Mouse (Mus musculus) myocyte (in vitro differentiated cells): ENCODE measurements around the gene Fam172a. TPM values are rescaled to one million over a fixed set of nuclear protein-coding genes. Genes with fewer than 3 reads are reported as not detected.

ENCODE experiments used
- H3K27me3 ChIP-seq: one replicate; pipeline ENCODE4 v1.6.1; 2011; ENCODE audit not compliant: control insufficient read depth, insufficient read depth, insufficient read length
- H3K36me3 ChIP-seq: one replicate; pipeline ENCODE4 v1.6.1; 2011; ENCODE audit not compliant: control insufficient read depth, insufficient read depth
- H3K4me2 ChIP-seq: one replicate; pipeline ENCODE4 v1.6.1; 2011; ENCODE audit warnings: low read depth, control low read depth
- H3K4me3 ChIP-seq: one replicate; pipeline ENCODE4 v1.5.1; 2011; ENCODE audit warnings: mild to moderate bottlenecking, control low read depth, moderate library complexity
- H3K79me2 ChIP-seq: one replicate; pipeline ENCODE4 v1.6.1; 2011; ENCODE audit not compliant: control insufficient read depth, insufficient read depth
- H3ac ChIP-seq: one replicate; pipeline ENCODE4 v1.6.1; 2011; ENCODE audit not compliant: control insufficient read depth, insufficient read length
- CEBPB ChIP-seq: IDR thresholded peaks from 2 replicates; pipeline ENCODE4 v1.6.1; 2011; ENCODE audit warnings: mild to moderate bottlenecking, moderate library complexity; ENCODE audit not compliant: poor library complexity, insufficient read depth, severe bottlenecking
- E2F4 ChIP-seq: IDR thresholded peaks from one replicate; pipeline ENCODE4 v1.6.1; 2011; ENCODE audit warnings: mild to moderate bottlenecking, control low read depth, moderate library complexity; ENCODE audit not compliant: insufficient read depth
- MAX ChIP-seq: IDR thresholded peaks from one replicate; pipeline ENCODE4 v1.6.1; 2011; ENCODE audit warnings: low read depth, mild to moderate bottlenecking, control low read depth
- MYOD1 ChIP-seq, 3 experiments: IDR thresholded peaks; one replicate each; pipeline ENCODE4 v1.6.1; 2011; ENCODE audit warnings: control low read depth in 2 of 3, low read depth in 2 of 3, mild to moderate bottlenecking in 2 of 3, moderate library complexity in 1 of 3; ENCODE audit not compliant: insufficient read length in 2 of 3, control insufficient read depth in 1 of 3
- MYOG ChIP-seq, 3 experiments: IDR thresholded peaks; one replicate each; pipeline ENCODE4 v1.6.1; 2011; ENCODE audit warnings: control low read depth in 2 of 3, low read depth in 2 of 3, mild to moderate bottlenecking in 2 of 3; ENCODE audit not compliant: insufficient read length in 2 of 3, control insufficient read depth in 1 of 3, insufficient read depth in 1 of 3
- POLR2A ChIP-seq: IDR thresholded peaks from one replicate; pipeline ENCODE4 v1.6.1; 2011; ENCODE audit warnings: low read depth, mild to moderate bottlenecking, control low read depth, moderate library complexity; ENCODE audit not compliant: insufficient read length
- POLR2AphosphoS2 ChIP-seq: IDR thresholded peaks from one replicate; pipeline ENCODE4 v1.6.1; 2011; ENCODE audit warnings: low read depth, control low read depth; ENCODE audit not compliant: insufficient read length
- REST ChIP-seq: IDR thresholded peaks from one replicate; pipeline ENCODE4 v1.6.1; 2011; ENCODE audit warnings: mild to moderate bottlenecking, control low read depth, moderate library complexity; ENCODE audit not compliant: insufficient read depth, insufficient read length
- SRF ChIP-seq: IDR thresholded peaks from one replicate; pipeline ENCODE4 v1.6.1; 2011; ENCODE audit warnings: low read depth; ENCODE audit not compliant: control insufficient read depth, insufficient read length
- TCF12 ChIP-seq: IDR thresholded peaks from one replicate; pipeline ENCODE4 v1.6.1; 2011; ENCODE audit warnings: mild to moderate bottlenecking, control low read depth; ENCODE audit not compliant: poor library complexity, insufficient read depth, severe bottlenecking
- TCF3 ChIP-seq: IDR thresholded peaks from one replicate; pipeline ENCODE4 v1.6.1; 2011; ENCODE audit warnings: low read depth, control low read depth; ENCODE audit not compliant: insufficient read length
- USF1 ChIP-seq: IDR thresholded peaks from one replicate; pipeline ENCODE4 v1.6.1; 2011; ENCODE audit warnings: low read depth, mild to moderate bottlenecking, control low read depth, moderate library complexity
- polyA plus RNA-seq: library from polyadenylated mRNA; unstranded; fragments of >200 nt; fragmentation: generic; extraction: Trizol; gene quantifications from one replicate; pipeline ENCODE4 v1.2.1, GENCODE M21; 2012; ENCODE audit warnings: missing spikeins

Gene Fam172a
- polyA plus RNA-seq, 1 experiment = 6.5 TPM

DNA sequence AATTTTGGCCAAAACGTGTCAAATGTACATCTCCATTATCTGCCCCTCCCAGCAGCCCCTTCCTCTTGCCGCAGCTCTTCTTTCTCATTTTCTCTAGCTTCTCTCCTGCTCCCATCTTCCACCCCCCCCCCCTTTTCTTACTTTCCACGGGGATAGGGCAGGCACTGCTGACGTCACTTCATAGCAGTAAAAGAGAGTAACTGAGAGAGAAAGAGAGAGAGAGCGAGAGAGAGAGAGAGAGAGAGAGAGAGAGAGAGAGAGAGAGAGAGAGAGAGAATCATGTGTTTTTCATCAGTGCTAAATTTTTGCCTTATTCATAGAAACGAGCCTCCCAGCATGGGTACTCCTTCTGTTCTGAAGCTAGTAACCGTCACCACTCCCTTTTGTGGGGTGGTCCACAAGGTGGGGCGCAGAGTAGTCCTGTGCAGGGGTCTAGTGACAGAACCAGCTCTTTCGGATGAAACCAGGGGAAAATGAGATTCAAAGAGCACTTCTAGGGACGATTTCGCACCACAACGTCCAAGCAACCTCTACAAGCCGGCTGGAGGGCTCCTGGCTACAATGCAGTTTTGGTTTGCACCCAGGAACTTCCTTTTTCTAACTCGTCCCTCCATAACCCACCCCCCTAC lies 480.2 kb downstream of the Fam172a start:
- Histone ChIP-seq H3K36me3 (no peaks in the 10 kb centered on the region), H3ac (no peak overlapping the region), H3K4me2 (no peak overlapping the region), H3K79me2 (no peaks in the 10 kb centered on the region), H3K27me3 (no peaks in the 10 kb centered on the region), H3K4me3 (no peak overlapping the region)
- no peak for TF ChIP-seq POLR2A
- TF ChIP-seq REST = no peak
- TF ChIP-seq MYOD1 (IDR thresholded peaks at IDR 0.05; ENCODE audit: control insufficient read depth in 1 of 3, insufficient read length in 2 of 3, low read depth in 2 of 3) = no peak
- no peak for TF ChIP-seq SRF
- no peak for TF ChIP-seq MAX
- TF ChIP-seq USF1 = no peak
- no peak for TF ChIP-seq MYOG (IDR thresholded peaks at IDR 0.05; ENCODE audit: control insufficient read depth in 1 of 3, insufficient read depth in 1 of 3, insufficient read length in 2 of 3, low read depth in 2 of 3)
- no peak for TF ChIP-seq CEBPB
- no peak for TF ChIP-seq TCF3
- TF ChIP-seq TCF12 = no peak
- no peak for TF ChIP-seq E2F4
- no peak for TF ChIP-seq POLR2AphosphoS2

GRCm38 (mm10) chr13:78183004-78183403 lies 481.2 kb downstream of the Fam172a start:
- Histone ChIP-seq H3K27me3 (no peaks in the 10 kb centered on the region), H3ac (no peak overlapping the region), H3K36me3 (no peaks in the 10 kb centered on the region), H3K4me3 (no peak overlapping the region), H3K4me2 (no peak overlapping the region), H3K79me2 (no peaks in the 10 kb centered on the region)
- TF ChIP-seq POLR2AphosphoS2 (no peak), MYOG (IDR thresholded peaks at IDR 0.05; ENCODE audit: control insufficient read depth in 1 of 3, insufficient read depth in 1 of 3, insufficient read length in 2 of 3, low read depth in 2 of 3) (no peak), MAX (no peak)

DNA sequence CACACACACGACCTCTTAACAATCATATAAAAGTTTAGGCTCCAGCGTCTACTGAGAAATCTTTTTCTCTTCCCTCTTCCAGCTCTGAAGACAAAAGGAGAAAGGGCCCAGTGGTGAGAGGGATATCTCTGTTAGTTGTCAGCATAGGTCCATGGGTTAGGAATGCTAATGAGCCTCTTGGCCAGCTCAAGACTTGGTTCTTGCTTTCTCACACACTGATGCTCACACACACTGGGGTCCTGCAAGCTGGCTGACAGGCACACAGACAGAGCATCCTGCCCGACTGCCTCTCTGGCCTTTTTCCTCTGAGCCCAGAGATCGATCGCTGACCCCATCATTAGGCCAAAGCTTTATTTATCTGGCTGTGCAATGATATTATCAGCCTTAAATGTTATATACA lies 482.2 kb downstream of the Fam172a start:
- H3K36me3 ChIP-seq = no peaks in the 10 kb centered on the region
- no peak overlapping the region for H3ac ChIP-seq
- no peak overlapping the region for H3K4me3 ChIP-seq
- no peaks in the 10 kb centered on the region for H3K27me3 ChIP-seq
- H3K79me2 ChIP-seq = no peaks in the 10 kb centered on the region
- H3K4me2 ChIP-seq = no peak overlapping the region
- TF ChIP-seq MAX (no peak), SRF (no peak), REST (no peak), TCF12 (no peak)

DNA sequence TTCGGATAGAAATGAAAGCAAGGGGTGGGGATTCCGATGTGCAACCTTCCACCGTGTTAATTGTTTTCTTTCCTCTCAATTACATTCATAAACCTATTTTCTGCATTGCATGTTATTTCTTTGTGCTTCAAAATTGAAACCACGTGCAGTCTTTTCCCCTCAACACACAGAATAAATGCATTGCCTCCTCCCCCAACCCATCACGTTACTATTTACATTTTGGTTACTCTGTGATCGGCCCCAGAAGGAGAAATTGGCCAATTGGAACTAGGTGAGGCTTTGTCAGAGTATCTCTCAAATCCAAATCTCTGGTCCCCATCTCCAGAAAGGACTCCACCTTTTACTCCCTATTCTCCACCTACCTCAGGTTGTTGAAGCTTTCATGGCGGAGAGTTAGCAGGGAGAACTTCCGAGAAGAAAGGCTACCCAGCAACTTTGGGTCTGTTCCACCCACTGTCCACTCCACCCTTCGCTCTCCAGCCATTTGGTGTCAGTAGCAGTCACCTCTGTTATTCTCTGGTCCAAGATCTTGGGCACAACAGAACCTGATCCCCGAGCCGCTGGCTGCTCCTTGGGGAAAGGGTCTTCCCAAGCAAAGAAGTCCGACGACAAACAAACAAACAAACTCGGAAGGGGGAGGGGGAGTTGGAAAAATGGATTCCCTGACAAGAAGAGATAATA lies 483.1 kb downstream of the Fam172a start:
- Histone ChIP-seq H3K79me2 (no peaks in the 10 kb centered on the region), H3ac (no peak overlapping the region), H3K4me3 (no peak overlapping the region), H3K36me3 (no peaks in the 10 kb centered on the region), H3K4me2 (no peak overlapping the region), H3K27me3 (no peaks in the 10 kb centered on the region)
- no peak for TF ChIP-seq TCF12
- no peak for TF ChIP-seq POLR2AphosphoS2
- TF ChIP-seq MAX = no peak
- TF ChIP-seq SRF = no peak
- no peak for TF ChIP-seq REST

- no peak for TF ChIP-seq POLR2A
- TF ChIP-seq MAX = no peak
- TF ChIP-seq SRF = no peak
- TF ChIP-seq TCF12 = no peak
- TF ChIP-seq TCF3 = no peak
- no peak for TF ChIP-seq CEBPB
- TF ChIP-seq USF1 = no peak
- TF ChIP-seq MYOG (IDR thresholded peaks at IDR 0.05; ENCODE audit: control insufficient read depth in 1 of 3, insufficient read depth in 1 of 3, insufficient read length in 2 of 3, low read depth in 2 of 3) = no peak
- no peak for TF ChIP-seq POLR2AphosphoS2
- no peak for TF ChIP-seq REST
- no peak for TF ChIP-seq MYOD1 (IDR thresholded peaks at IDR 0.05; ENCODE audit: control insufficient read depth in 1 of 3, insufficient read length in 2 of 3, low read depth in 2 of 3)
- TF ChIP-seq E2F4 = no peak
- H3ac ChIP-seq = no peak overlapping the region
- H3K27me3 ChIP-seq = no peaks in the 10 kb centered on the region
- no peaks in the 10 kb centered on the region for H3K79me2 ChIP-seq
- no peak overlapping the region for H3K4me2 ChIP-seq
- H3K36me3 ChIP-seq = no peaks in the 10 kb centered on the region
- no peak overlapping the region for H3K4me3 ChIP-seq
These were observed 484.6 kb downstream of the Fam172a start for GRCm38 (mm10) chr13:78186340-78186946.
